Comparison of ENCODE assay signal across 8 mouse cellular contexts in the genomic region with DNA sequence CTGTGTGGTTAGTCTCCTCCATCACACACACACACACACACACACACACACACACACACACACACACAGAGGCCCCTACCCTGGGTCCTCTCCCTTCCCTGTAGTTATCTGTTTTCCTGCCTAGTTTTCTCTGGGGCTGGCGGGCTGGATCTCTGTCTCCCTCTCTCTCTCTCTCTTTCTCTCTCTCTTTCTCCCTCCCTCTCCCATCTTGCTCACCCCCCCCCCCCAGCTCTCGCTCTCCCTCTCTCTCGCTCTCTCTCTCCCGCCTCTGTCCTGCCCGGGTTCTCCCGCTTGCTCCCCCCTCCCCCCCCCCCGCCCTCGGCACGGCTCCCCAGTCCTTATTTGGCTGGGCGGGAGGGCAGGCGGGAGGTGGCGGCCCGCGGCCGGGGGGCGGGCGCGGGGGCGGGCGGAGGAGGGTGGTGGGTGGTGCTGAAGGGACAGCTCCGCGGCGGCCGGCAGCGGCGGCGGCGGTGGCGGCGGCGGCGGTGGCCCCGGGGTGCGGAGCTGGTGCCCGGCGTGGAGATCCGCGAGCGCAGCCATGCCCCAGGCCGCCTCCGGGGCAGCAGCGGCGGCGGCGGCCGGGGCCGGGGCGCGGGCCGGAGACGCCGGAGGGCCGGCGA. TPM values are rescaled to one million over a fixed set of nuclear protein-coding genes. Genes with fewer than 3 reads are reported as not detected.
A peak's percentile ranks its signal among the peaks of the same experiment; 100 is the strongest.
DNase-seq lines count a peak whose midpoint lies in the region; ATAC-seq and TF ChIP-seq lines count a peak whose summit lies in the region.

A gene (plus strand): TSS at position 490 of the 620 bp plus-strand sequence.

- no peak for TF ChIP-seq CTCF in testis, adult 2 months (IDR thresholded peaks at IDR 0.05; ENCODE audit: control insufficient read depth, insufficient read depth, insufficient replicate concordance, low read depth, low read length)

- no peaks in the 10 kb centered on the region for H3K36me3 ChIP-seq in limb, embryonic 12.5 days
- H3K36me3 ChIP-seq in midbrain, embryonic 14.5 days (ENCODE audit: control insufficient read depth, insufficient read depth, low read length) = no peaks in the 10 kb centered on the region
- H3K36me3 ChIP-seq in testis, adult 2 months (ENCODE audit: control insufficient read depth, insufficient read depth, low read length) = no peaks in the 10 kb centered on the region

- no peak within 1 kb of the TSS for H3K27ac ChIP-seq in limb, embryonic 12.5 days
- H3K27ac ChIP-seq in midbrain, embryonic 14.5 days (replicated peaks; ENCODE audit: low read depth, low read length) = peak within 1 kb of the TSS; percentile 75
- no peak within 1 kb of the TSS for H3K27ac ChIP-seq in testis, adult 2 months (ENCODE audit: control insufficient read depth, insufficient read depth, low read depth, low read length)

- peaks cover 83% of the 10 kb centered on the region for H3K27me3 ChIP-seq in limb, embryonic 12.5 days
- H3K27me3 ChIP-seq in midbrain, embryonic 14.5 days (ENCODE audit: control insufficient read depth, insufficient read depth, low read length) = peaks cover 22% of the 10 kb centered on the region
- 0 out of 2 replicates have a peak, but pooled peaks cover 2% of the 10 kb centered on the region for H3K27me3 ChIP-seq in testis, adult 2 months (ENCODE audit: control insufficient read depth, insufficient read depth, low read length)

- H3K9ac ChIP-seq in limb, embryonic 12.5 days (replicated peaks) = peak within 1 kb of the TSS; percentile 27; the same call in 1 of the 2 replicates
- H3K9ac ChIP-seq in midbrain, embryonic 14.5 days (replicated peaks; ENCODE audit: low read length) = peak within 1 kb of the TSS; percentile 69

- ATAC-seq in limb, embryonic 12.5 days (ENCODE audit: insufficient number of reproducible peaks, insufficient read depth, low FRiP score, low TSS enrichment, low read depth) = 0 out of 2 replicates have a peak, but pooled peaks have one; percentile 26
- peak; percentile 61; the same call in 1 of the 2 replicates for ATAC-seq in midbrain, embryonic 14.5 days (ENCODE audit: low FRiP score, low TSS enrichment)

- no peaks in the 10 kb centered on the region for H3K9me3 ChIP-seq in limb, embryonic 12.5 days
- no peaks in the 10 kb centered on the region for H3K9me3 ChIP-seq in midbrain, embryonic 14.5 days (ENCODE audit: control insufficient read depth, low read length)

- H3K4me2 ChIP-seq in limb, embryonic 12.5 days = peak within 1 kb of the TSS; percentile 93
- peak within 1 kb of the TSS; percentile 90 for H3K4me2 ChIP-seq in midbrain, embryonic 14.5 days (ENCODE audit: low read length)

- peak in 1 of 2 experiments; percentile 38 for DNase-seq in frontal cortex, adult 2 months (ENCODE audit: extremely low spot score in 1 of 2, low spot score in 1 of 2)
- no peak for DNase-seq in frontal cortex, postnatal 14 days (ENCODE audit: low spot score in 2 of 2)
- DNase-seq in cerebellum, postnatal 25 days = peak; percentile 85 to 90
- DNase-seq in gastrocnemius, postnatal 25 days = peak; percentile 65
- DNase-seq in induced T-regulatory cell, adult 2 months (ENCODE audit: low read depth) = peak; percentile 23
- peak; percentile 67 for DNase-seq in midbrain, embryonic 14.5 days

- no peak for TF ChIP-seq POLR2A in testis, adult 2 months (IDR thresholded peaks at IDR 0.05; ENCODE audit: control insufficient read depth, low read depth, low read length)

- peak within 1 kb of the TSS; percentile 45 for H3K4me3 ChIP-seq in limb, embryonic 12.5 days (replicated peaks)
- peak within 1 kb of the TSS; percentile 60 for H3K4me3 ChIP-seq in midbrain, embryonic 14.5 days (replicated peaks; ENCODE audit: low read depth, low read length)
- H3K4me3 ChIP-seq in testis, adult 2 months (ENCODE audit: control insufficient read depth, low read depth, low read length) = peak within 1 kb of the TSS; percentile 68

- 2% methylated on average over 35 of the region's 54 CpGs for WGBS in limb, embryonic 12.5 days
- under 1% methylated on average over 33 of the region's 54 CpGs for WGBS in midbrain, embryonic 14.5 days

- peaks cover 14% of the 10 kb centered on the region for H3K4me1 ChIP-seq in limb, embryonic 12.5 days (replicated peaks)
- H3K4me1 ChIP-seq in midbrain, embryonic 14.5 days (ENCODE audit: control insufficient read depth, insufficient read depth, low read length) = peaks cover 12% of the 10 kb centered on the region
- peaks cover 8% of the 10 kb centered on the region for H3K4me1 ChIP-seq in testis, adult 2 months (ENCODE audit: control insufficient read depth, insufficient read depth, low read length)

RNA-seq across cellular contexts. Expression of the gene that starts here (rescaled TPM):
- polyA plus RNA-seq in frontal cortex, adult 2 months (2012; rRNA removed) = 18.0 and 23.1 TPM in 2 replicates
- total RNA-seq in gastrocnemius, postnatal 25 days (2021) = 1 to 10 TPM in 1 of 2 experiments, under 1 TPM in 1; 0.20 to 1.4 TPM
- polyA plus RNA-seq in limb, embryonic 12.5 days (2016; fragmentation: Nextera tagmentation; extraction: Ambion mirVana) = 0.18 and 0.30 TPM in 2 replicates
- 4.7 and 6.6 TPM in 2 replicates for polyA plus RNA-seq in midbrain, embryonic 14.5 days (2014; fragmentation: Nextera tagmentation; extraction: Ambion mirVana)
- polyA plus RNA-seq in testis, adult 2 months (2012; rRNA removed) = 0.77 and 0.95 TPM in 2 replicates

Comparison
In these comparisons a context has a peak if more than half of its experiments do, and no peak if none do; other contexts are left out.
1. Peak in ATAC-seq, H3K4me3 ChIP-seq, H3K9ac ChIP-seq and H3K4me2 ChIP-seq in limb, embryonic 12.5 days; RNA of the gene not detected or under 1 TPM.
2. DNase-seq: peak in cerebellum, postnatal 25 days (2 of 2), gastrocnemius, postnatal 25 days (single experiment), induced T-regulatory cell, adult 2 months (single experiment) and midbrain, embryonic 14.5 days (single experiment); none in frontal cortex, postnatal 14 days (0 of 2).
3. Peak in every context shown above with its lines, with median percentiles within 50 percentile points of each other: H3K4me3 ChIP-seq.